Mouse (Mus musculus) mesoderm, embryonic 11.5 days (tissue): ENCODE measurements around the gene Scaf11.
"Not testable (repeated sequence)": the region's sequence is repeated elsewhere in the genome, so short reads cannot be mapped to it uniquely, and the experiment has no call there.

ENCODE experiments used
- DNase-seq: peaks from one replicate; pipeline ENCODE4 v3.0.0-alpha.2; 2012; ENCODE audit warnings: low read depth, low spot score

The Scaf11 gene

GRCm38 (mm10) chr15:96460730-96461540, at the start of gene Scaf11:
Scaf11 (minus strand) TSS chr15:96460843.
- peak; percentile 98 for DNase-seq

GRCm38 (mm10) chr15:96507097-96507840, 46.6 kb upstream of the Scaf11 start:
- peak; percentile 66 for DNase-seq

- no peak for DNase-seq
Observed at GRCm38 (mm10) chr15:96497646-96498045, 37.0 kb upstream of the Scaf11 start.

- no peak for DNase-seq
Observed at GRCm38 (mm10) chr15:96494279-96494678, 33.6 kb upstream of the Scaf11 start.

- DNase-seq = no peak
Observed at GRCm38 (mm10) chr15:96493573-96493972, 32.9 kb upstream of the Scaf11 start.

GRCm38 (mm10) chr15:96492919-96493318, 32.3 kb upstream of the Scaf11 start:
- DNase-seq = not testable (repeated sequence)

- DNase-seq = no peak
Observed at GRCm38 (mm10) chr15:96491861-96492641, 31.4 kb upstream of the Scaf11 start.

- DNase-seq = no peak
Observed at GRCm38 (mm10) chr15:96491421-96491820, 30.8 kb upstream of the Scaf11 start.

GRCm38 (mm10) chr15:96490123-96490522, 29.5 kb upstream of the Scaf11 start:
- no peak for DNase-seq

GRCm38 (mm10) chr15:96488941-96489786, 28.5 kb upstream of the Scaf11 start:
- DNase-seq = peak; percentile 67

GRCm38 (mm10) chr15:96487066-96487698, 26.5 kb upstream of the Scaf11 start:
- DNase-seq = no peak

GRCm38 (mm10) chr15:96480822-96481221, 20.2 kb upstream of the Scaf11 start:
- no peak for DNase-seq

- DNase-seq = no peak
Observed at GRCm38 (mm10) chr15:96478006-96478405, 17.4 kb upstream of the Scaf11 start.

- DNase-seq = peak; percentile 79
Observed at GRCm38 (mm10) chr15:96476359-96476758, 15.7 kb upstream of the Scaf11 start.

- DNase-seq = no peak
Observed at GRCm38 (mm10) chr15:96475571-96475972, 14.9 kb upstream of the Scaf11 start.

GRCm38 (mm10) chr15:96474325-96474955, 13.8 kb upstream of the Scaf11 start:
- DNase-seq = no peak

GRCm38 (mm10) chr15:96473920-96474319, 13.3 kb upstream of the Scaf11 start:
- no peak for DNase-seq

GRCm38 (mm10) chr15:96468316-96468715, 7.7 kb upstream of the Scaf11 start:
- no peak for DNase-seq

GRCm38 (mm10) chr15:96467844-96468243, 7.2 kb upstream of the Scaf11 start:
- DNase-seq = no peak

GRCm38 (mm10) chr15:96466362-96466903, 5.8 kb upstream of the Scaf11 start:
- no peak for DNase-seq
